Mouse (Mus musculus) common myeloid progenitor, adult 5-6 weeks (primary cell): ENCODE measurements around the gene Cox7a2. TPM values are rescaled to one million over a fixed set of nuclear protein-coding genes. Genes with fewer than 3 reads are reported as not detected.

Source experiments
- ATAC-seq: replicated peaks from 2 replicates; pipeline ENCODE4 v1.8.0; 2016; ENCODE audit warnings: low read depth, mild to moderate bottlenecking, moderate TSS enrichment, inconsistent platforms; ENCODE audit not compliant: poor library complexity, severe bottlenecking
- total RNA-seq: library from RNA; stranded (forward); fragments of 200-1000, 187-1606 nt; gene quantifications from 2 replicates; pipeline ENCODE4 v1.2.3, GENCODE M21; 2017

The Cox7a2 gene
- total RNA-seq, 1 experiment from 2014 or later = 129 TPM

GRCm38 (mm10) chr9:79745036-79745435 lies 14.6 kb downstream of the Cox7a2 start:
- ATAC-seq = no peak

GRCm38 (mm10) chr9:79735608-79736007 lies 24.1 kb downstream of the Cox7a2 start:
- ATAC-seq = no peak

GRCm38 (mm10) chr9:79730301-79730700 lies 29.4 kb downstream of the Cox7a2 start:
- ATAC-seq = no peak

- ATAC-seq = peak; percentile 53
Observed at GRCm38 (mm10) chr9:79723090-79723489, 36.6 kb downstream of the Cox7a2 start.

- peak; percentile 36; the same call in 1 of the 2 replicates for ATAC-seq
Observed at GRCm38 (mm10) chr9:79721056-79721455, 38.6 kb downstream of the Cox7a2 start.

- ATAC-seq = no peak
Observed at GRCm38 (mm10) chr9:79720143-79720542, 39.5 kb downstream of the Cox7a2 start.

- no peak for ATAC-seq
Observed at GRCm38 (mm10) chr9:79719451-79719850, 40.2 kb downstream of the Cox7a2 start.

- ATAC-seq = peak; percentile 13; the same call in 1 of the 2 replicates
Observed at GRCm38 (mm10) chr9:79718481-79719370, 41.0 kb downstream of the Cox7a2 start, which contains the start of gene Col12a1. Col12a1 (minus strand) TSS chr9:79718831.

GRCm38 (mm10) chr9:79717836-79718475 lies 41.7 kb downstream of the Cox7a2 start:
- no peak for ATAC-seq

- ATAC-seq = peak; percentile 30; the same call in 1 of the 2 replicates
Observed at GRCm38 (mm10) chr9:79716909-79717835, 42.5 kb downstream of the Cox7a2 start.

GRCm38 (mm10) chr9:79716496-79716895 lies 43.2 kb downstream of the Cox7a2 start:
- ATAC-seq = no peak

- 0 out of 2 replicates have a peak, but pooled peaks have one; percentile 40 for ATAC-seq
Observed at GRCm38 (mm10) chr9:79714471-79715045, 45.1 kb downstream of the Cox7a2 start.

Other genes starting within 250 kb of the Cox7a2 start
- not detected in 2 replicates for gene Col12a1, start 41.0 kb downstream of the Cox7a2 start, total RNA-seq
- gene Tmem30a, start 33.6 kb upstream of the Cox7a2 start, total RNA-seq = 75.4 and 86.1 TPM in 2 replicates